Mouse (Mus musculus) testis, adult 2 months (tissue): ENCODE measurements around the gene Baz1a.

Experiments used
- CTCF ChIP-seq: fragments of 200-500 bp; IDR thresholded peaks from 2 replicates; pipeline ENCODE4 v1.5.1; 2012; ENCODE audit warnings: low read depth, mild to moderate bottlenecking, inconsistent platforms, low read length, moderate library complexity; ENCODE audit not compliant: control insufficient read depth, insufficient read depth, insufficient replicate concordance
- POLR2A ChIP-seq: fragments of 200-500 bp; IDR thresholded peaks from 2 replicates; pipeline ENCODE4 v1.6.1; 2012; ENCODE audit warnings: low read depth, mild to moderate bottlenecking, inconsistent platforms, low read length, moderate library complexity; ENCODE audit not compliant: control insufficient read depth

- no peak for TF ChIP-seq CTCF
- no peak for TF ChIP-seq POLR2A
Measured at GRCm38 (mm10) chr12:54876879-54877278, 137.3 kb downstream of the Baz1a start.
